Mouse (Mus musculus): ENCODE measurements around the gene Dync1h1. TPM values are rescaled to one million over a fixed set of nuclear protein-coding genes. Genes with fewer than 3 reads are reported as not detected.
"Not testable (repeated sequence)": the region's sequence is repeated elsewhere in the genome, so short reads cannot be mapped to it uniquely, and the experiment has no call there.

The Dync1h1 gene
- polyA plus RNA-seq, 1 experiment from 2014 or later = 93.6 TPM

GRCm38 (mm10) chr12:110682561-110683299 lies 81.5 kb downstream of the Dync1h1 start, which contains the start of gene 1700001K19Rik:
Gene 1700001K19Rik (minus strand): TSS chr12:110682619.
- H3K4me2 ChIP-seq (replicated peaks) = no peak within 1 kb of the TSS
- H3K36me3 ChIP-seq = peaks cover 19% of the 10 kb centered on the region
- H3K9ac ChIP-seq (replicated peaks) = 0 out of 2 replicates have a peak within 1 kb of the TSS, but pooled peaks have one; percentile 2
- H3K4me1 ChIP-seq (replicated peaks) = 0 out of 2 replicates have a peak, but pooled peaks cover 4% of the 10 kb centered on the region
- H3K27ac ChIP-seq = no peak within 1 kb of the TSS
- no peaks in the 10 kb centered on the region for H3K9me3 ChIP-seq
- 81% methylated on average over 9 of the region's 9 CpGs for WGBS
- no peak for ATAC-seq
- no peaks in the 10 kb centered on the region for H3K27me3 ChIP-seq
- no peak within 1 kb of the TSS for H3K4me3 ChIP-seq (replicated peaks)

GRCm38 (mm10) chr12:110683580-110683979 lies 82.3 kb downstream of the Dync1h1 start:
- no peak overlapping the region for H3K4me3 ChIP-seq (replicated peaks)
- no peaks in the 10 kb centered on the region for H3K9me3 ChIP-seq
- WGBS = no CpG with 5 or more reads among the region's 1 CpGs
- no peak overlapping the region for H3K27ac ChIP-seq
- no peak for ATAC-seq
- peaks cover 28% of the 10 kb centered on the region for H3K36me3 ChIP-seq
- no peak overlapping the region for H3K4me2 ChIP-seq (replicated peaks)
- no peaks in the 10 kb centered on the region for H3K27me3 ChIP-seq
- H3K9ac ChIP-seq (replicated peaks) = no peak overlapping the region
- H3K4me1 ChIP-seq (replicated peaks) = 0 out of 2 replicates have a peak, but pooled peaks cover 4% of the 10 kb centered on the region

GRCm38 (mm10) chr12:110687894-110688734 lies 86.9 kb downstream of the Dync1h1 start:
- ATAC-seq = no peak
- Histone ChIP-seq H3K4me3 (replicated peaks) (no peak overlapping the region), H3K9me3 (no peaks in the 10 kb centered on the region), H3K9ac (replicated peaks) (no peak overlapping the region), H3K4me2 (replicated peaks) (no peak overlapping the region), H3K36me3 (peaks cover 63% of the 10 kb centered on the region), H3K27ac (no peak overlapping the region), H3K27me3 (no peaks in the 10 kb centered on the region), H3K4me1 (replicated peaks) (0 out of 2 replicates have a peak, but pooled peaks cover 3% of the 10 kb centered on the region)
- WGBS = 77% methylated on average over 12 of the region's 12 CpGs

GRCm38 (mm10) chr12:110688921-110689320 lies 87.7 kb downstream of the Dync1h1 start:
- peaks cover 70% of the 10 kb centered on the region for H3K36me3 ChIP-seq
- not testable (repeated sequence) for H3K4me2 ChIP-seq (replicated peaks); H3K27me3 ChIP-seq; ATAC-seq; H3K4me3 ChIP-seq (replicated peaks); H3K4me1 ChIP-seq (replicated peaks); H3K27ac ChIP-seq; H3K9me3 ChIP-seq; H3K9ac ChIP-seq (replicated peaks)
- WGBS = 86% methylated on average over 3 of the region's 3 CpGs

- ATAC-seq = no peak
- 87% methylated on average over 6 of the region's 6 CpGs for WGBS
- Histone ChIP-seq H3K27ac (no peak overlapping the region), H3K27me3 (no peaks in the 10 kb centered on the region), H3K4me2 (replicated peaks) (no peak overlapping the region), H3K4me1 (replicated peaks) (peaks cover 19% of the 10 kb centered on the region), H3K36me3 (peaks cover 77% of the 10 kb centered on the region), H3K9ac (replicated peaks) (no peak overlapping the region), H3K4me3 (replicated peaks) (no peak overlapping the region), H3K9me3 (no peaks in the 10 kb centered on the region)
Measured at GRCm38 (mm10) chr12:110689919-110690643, 88.8 kb downstream of the Dync1h1 start.

GRCm38 (mm10) chr12:110693378-110693777 lies 92.1 kb downstream of the Dync1h1 start:
- H3K27me3 ChIP-seq; H3K4me3 ChIP-seq (replicated peaks); H3K27ac ChIP-seq; ATAC-seq; H3K9ac ChIP-seq (replicated peaks); H3K9me3 ChIP-seq; H3K4me2 ChIP-seq (replicated peaks): not testable (repeated sequence)
- peaks cover 51% of the 10 kb centered on the region for H3K36me3 ChIP-seq
- H3K4me1 ChIP-seq (replicated peaks) = peaks cover 24% of the 10 kb centered on the region
- 77% methylated on average over 5 of the region's 5 CpGs for WGBS

GRCm38 (mm10) chr12:110695676-110696171 lies 94.5 kb downstream of the Dync1h1 start:
- peaks cover 28% of the 10 kb centered on the region for H3K36me3 ChIP-seq
- peaks cover 24% of the 10 kb centered on the region for H3K4me1 ChIP-seq (replicated peaks)
- peak overlapping the region; percentile 98 for H3K4me3 ChIP-seq (replicated peaks)
- peak overlapping the region; percentile 98 for H3K27ac ChIP-seq
- H3K9ac ChIP-seq (replicated peaks) = peak overlapping the region; percentile 99
- no peaks in the 10 kb centered on the region for H3K9me3 ChIP-seq
- H3K4me2 ChIP-seq (replicated peaks) = peak overlapping the region; percentile 75
- H3K27me3 ChIP-seq = no peaks in the 10 kb centered on the region
- peak; percentile 81 for ATAC-seq
- under 1% methylated on average over 44 of the region's 55 CpGs for WGBS

GRCm38 (mm10) chr12:110696173-110696974 lies 95.1 kb downstream of the Dync1h1 start:
- peak overlapping the region; percentile 99 for H3K9ac ChIP-seq (replicated peaks)

GRCm38 (mm10) chr12:110696975-110697400 lies 95.7 kb downstream of the Dync1h1 start:
- ATAC-seq = no peak
- H3K27ac ChIP-seq = peak overlapping the region; percentile 88
- H3K4me1 ChIP-seq (replicated peaks) = peaks cover 29% of the 10 kb centered on the region
- peak overlapping the region; percentile 75 for H3K4me2 ChIP-seq (replicated peaks)
- WGBS = 50% methylated on average over 9 of the region's 9 CpGs
- H3K4me3 ChIP-seq (replicated peaks) = peak overlapping the region; percentile 98
- no peaks in the 10 kb centered on the region for H3K9me3 ChIP-seq
- peaks cover 21% of the 10 kb centered on the region for H3K36me3 ChIP-seq
- peak overlapping the region; percentile 82 for H3K9ac ChIP-seq (replicated peaks)
- no peaks in the 10 kb centered on the region for H3K27me3 ChIP-seq

More at GRCm38 (mm10) chr12:110696173-110696974, 95.1 kb downstream of the Dync1h1 start:
- Histone ChIP-seq H3K27me3 (no peaks in the 10 kb centered on the region), H3K9me3 (no peaks in the 10 kb centered on the region), H3K4me3 (replicated peaks) (peak overlapping the region; percentile 98), H3K4me1 (replicated peaks) (peaks cover 24% of the 10 kb centered on the region), H3K27ac (peak overlapping the region; percentile 98), H3K36me3 (peaks cover 26% of the 10 kb centered on the region), H3K4me2 (replicated peaks) (peak overlapping the region; percentile 75)
- under 1% methylated on average over 88 of the region's 89 CpGs for WGBS
- peak; percentile 97 for ATAC-seq

GRCm38 (mm10) chr12:110697457-110697856 lies 96.2 kb downstream of the Dync1h1 start:
- 74% methylated on average over 5 of the region's 5 CpGs for WGBS
- Histone ChIP-seq H3K27ac (no peak overlapping the region), H3K4me3 (replicated peaks) (no peak overlapping the region), H3K27me3 (no peaks in the 10 kb centered on the region), H3K9me3 (no peaks in the 10 kb centered on the region), H3K36me3 (peaks cover 19% of the 10 kb centered on the region), H3K4me2 (replicated peaks) (no peak overlapping the region), H3K9ac (replicated peaks) (no peak overlapping the region), H3K4me1 (replicated peaks) (peaks cover 29% of the 10 kb centered on the region)
- ATAC-seq = no peak

GRCm38 (mm10) chr12:110698080-110698479 lies 96.8 kb downstream of the Dync1h1 start:
- no peak for ATAC-seq
- WGBS = 86% methylated on average over 1 of the region's 1 CpGs

More at GRCm38 (mm10) chr12:110698080-110698479, 96.8 kb downstream of the Dync1h1 start:
- peaks cover 14% of the 10 kb centered on the region for H3K36me3 ChIP-seq
- H3K27me3 ChIP-seq = no peaks in the 10 kb centered on the region
- H3K4me2 ChIP-seq (replicated peaks) = no peak overlapping the region
- H3K9me3 ChIP-seq = no peaks in the 10 kb centered on the region
- H3K4me3 ChIP-seq (replicated peaks) = no peak overlapping the region
- H3K9ac ChIP-seq (replicated peaks) = no peak overlapping the region
- H3K4me1 ChIP-seq (replicated peaks) = peaks cover 26% of the 10 kb centered on the region
- no peak overlapping the region for H3K27ac ChIP-seq

All from midbrain, embryonic 13.5 days (tissue).